Mouse (Mus musculus): ENCODE measurements around the gene Klk1b9. TPM values are rescaled to one million over a fixed set of nuclear protein-coding genes. Genes with fewer than 3 reads are reported as not detected.
"Not testable (repeated sequence)": the region's sequence is repeated elsewhere in the genome, so short reads cannot be mapped to it uniquely, and the experiment has no call there.

Klk1b9 gene
- not detected in 2 replicates for total RNA-seq (2017)

DNA sequence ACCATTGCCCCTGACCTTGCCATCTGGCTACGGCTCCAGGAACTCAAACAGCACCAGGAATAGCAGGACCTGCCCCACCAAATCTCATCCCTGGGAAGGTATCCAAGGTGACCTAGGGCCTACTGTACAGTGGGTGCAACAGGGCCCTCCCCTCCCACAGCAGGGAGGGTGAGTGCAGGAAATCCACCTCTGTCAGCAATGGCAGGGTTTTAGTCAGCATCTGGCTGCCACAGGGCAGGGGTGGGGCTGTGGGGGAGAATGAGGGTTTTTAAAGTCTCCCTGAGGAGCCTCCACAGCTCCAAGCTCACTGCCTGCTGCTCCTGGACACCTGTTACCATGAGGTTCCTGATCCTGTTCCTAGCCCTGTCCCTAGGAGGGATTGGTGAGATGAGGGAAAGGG, at the start of gene Klk1b9:
Klk1b9 (plus strand) TSS at position 301 of the 400 bp plus-strand sequence.
- ATAC-seq (replicated peaks; ENCODE audit: low read depth, poor library complexity, severe bottlenecking) = not testable (repeated sequence)

DNA sequence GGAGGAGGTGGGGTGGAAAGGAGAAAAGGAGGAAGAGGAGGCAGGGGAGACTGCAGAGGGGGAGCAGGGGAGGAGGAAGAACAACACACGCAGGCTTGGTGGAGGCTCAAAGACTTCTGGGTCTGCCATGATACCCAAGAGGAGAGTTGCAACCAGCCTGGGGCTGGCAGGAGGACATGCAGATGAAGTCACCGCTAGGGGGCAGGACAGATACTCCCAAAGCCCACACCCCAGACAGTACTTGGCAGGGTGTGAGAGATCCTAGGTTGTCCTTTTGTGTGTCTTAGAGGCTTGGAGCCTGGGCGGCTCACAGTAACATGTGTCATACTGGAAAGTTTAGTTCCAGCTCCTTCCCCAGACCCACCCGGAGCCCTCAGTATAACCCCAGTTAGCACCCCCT, 47.3 kb upstream of the Klk1b9 start:
- ATAC-seq (replicated peaks; ENCODE audit: low read depth, poor library complexity, severe bottlenecking) = peak; percentile 51; the same call in 1 of the 2 replicates

- ATAC-seq (replicated peaks; ENCODE audit: low read depth, poor library complexity, severe bottlenecking) = no peak
Observed at GRCm38 (mm10) chr7:43932337-43932736, 43.5 kb upstream of the Klk1b9 start.

- ATAC-seq (replicated peaks; ENCODE audit: low read depth, poor library complexity, severe bottlenecking) = no peak
Observed at GRCm38 (mm10) chr7:43933440-43933839, 42.4 kb upstream of the Klk1b9 start, which contains the start of gene Klk15. TSS of gene Klk15 (plus strand) at chr7:43933740.

DNA sequence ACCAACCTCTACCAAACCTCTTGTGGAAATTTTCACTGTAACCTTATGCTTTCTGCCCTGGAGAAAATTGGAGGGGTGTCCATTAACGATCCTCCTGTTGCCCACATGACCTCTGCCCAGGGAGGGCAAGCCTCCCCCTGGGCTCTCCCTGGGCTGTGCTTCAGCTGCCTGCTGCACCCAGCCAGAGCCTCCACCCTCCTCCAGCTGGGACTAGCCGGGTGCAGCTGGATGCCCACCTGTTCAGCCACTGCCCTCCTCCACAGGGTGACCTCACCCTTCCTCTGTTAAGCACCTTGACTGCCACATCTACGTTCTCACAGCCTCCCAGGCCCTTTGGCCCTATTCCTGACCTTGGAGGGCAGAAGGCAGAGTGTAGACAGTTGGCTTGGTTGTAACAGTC, 41.1 kb upstream of the Klk1b9 start:
- ATAC-seq (replicated peaks; ENCODE audit: low read depth, poor library complexity, severe bottlenecking) = no peak

- no peak for ATAC-seq (replicated peaks; ENCODE audit: low read depth, poor library complexity, severe bottlenecking)
Observed at GRCm38 (mm10) chr7:43936551-43936950, 39.3 kb upstream of the Klk1b9 start.

GRCm38 (mm10) chr7:43942293-43942692, 33.6 kb upstream of the Klk1b9 start:
- not testable (repeated sequence) for ATAC-seq (replicated peaks; ENCODE audit: low read depth, poor library complexity, severe bottlenecking)

DNA sequence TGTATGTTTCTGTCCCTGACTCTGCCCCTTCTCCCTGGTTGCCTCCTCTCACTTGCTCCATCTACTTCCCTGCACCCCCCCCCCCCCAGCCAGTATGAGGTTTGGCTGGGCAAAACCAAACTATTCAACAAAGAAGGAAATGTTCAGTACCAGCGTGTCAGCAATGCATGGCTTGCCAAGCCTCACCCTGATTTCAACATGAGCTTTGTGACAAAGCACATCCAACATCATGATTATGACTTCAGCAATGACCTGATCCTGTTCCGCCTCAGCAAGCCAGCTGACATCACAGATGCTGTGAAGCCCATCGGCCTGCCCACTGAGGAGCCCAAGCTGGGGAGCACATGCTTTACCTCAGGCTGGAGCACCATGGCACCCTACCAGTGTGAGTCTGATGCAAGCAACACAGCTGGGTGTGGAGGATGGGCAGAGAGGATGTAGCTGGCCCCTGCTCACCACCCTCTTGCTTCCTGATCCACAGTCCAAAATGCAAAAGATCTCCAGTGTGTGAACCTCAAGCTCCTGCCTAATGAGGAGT, 31.1 kb upstream of the Klk1b9 start:
- ATAC-seq (replicated peaks; ENCODE audit: low read depth, poor library complexity, severe bottlenecking) = no peak

DNA sequence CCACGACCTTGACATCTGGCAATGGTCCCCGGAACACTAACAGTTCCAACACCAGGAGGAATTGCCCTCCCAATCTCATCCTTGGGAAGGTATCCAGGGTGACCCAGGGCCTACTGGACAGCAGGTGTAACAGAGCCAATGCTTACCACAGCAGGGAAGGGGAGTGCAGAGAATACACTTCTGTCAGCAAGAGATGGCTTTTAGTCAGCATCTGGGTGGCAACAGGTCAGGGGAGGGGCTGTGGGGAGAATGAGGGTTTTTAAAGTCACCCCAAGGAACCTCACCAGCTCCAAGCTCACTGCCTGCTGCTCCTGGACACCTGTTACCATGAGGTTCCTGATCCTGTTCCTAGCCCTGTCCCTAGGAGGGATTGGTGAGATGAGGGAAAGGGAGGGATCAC, 25.5 kb upstream of the Klk1b9 start, which contains the start of gene Klk1b8:
Klk1b8 (plus strand) TSS at position 301 of the 400 bp plus-strand sequence.
- no peak for ATAC-seq (replicated peaks; ENCODE audit: low read depth, poor library complexity, severe bottlenecking)

DNA sequence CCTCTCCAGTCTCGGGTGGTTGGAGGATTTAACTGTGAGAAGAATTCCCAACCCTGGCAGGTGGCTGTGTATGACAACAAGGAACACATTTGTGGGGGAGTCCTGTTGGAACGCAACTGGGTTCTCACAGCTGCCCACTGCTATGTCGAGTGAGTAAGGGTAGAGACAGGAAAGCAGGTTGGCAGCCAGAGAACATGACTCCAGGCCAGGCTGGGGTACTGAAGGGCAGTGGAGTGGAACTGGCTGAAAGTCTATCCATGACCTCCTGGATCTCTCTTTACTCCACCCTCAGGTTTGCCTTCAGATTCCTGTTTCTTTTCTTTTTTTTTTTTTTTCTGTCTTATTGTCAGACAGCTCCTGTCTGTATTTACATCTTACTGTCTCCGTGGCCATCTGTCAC, 23.2 kb upstream of the Klk1b9 start:
- no peak for ATAC-seq (replicated peaks; ENCODE audit: low read depth, poor library complexity, severe bottlenecking)

DNA sequence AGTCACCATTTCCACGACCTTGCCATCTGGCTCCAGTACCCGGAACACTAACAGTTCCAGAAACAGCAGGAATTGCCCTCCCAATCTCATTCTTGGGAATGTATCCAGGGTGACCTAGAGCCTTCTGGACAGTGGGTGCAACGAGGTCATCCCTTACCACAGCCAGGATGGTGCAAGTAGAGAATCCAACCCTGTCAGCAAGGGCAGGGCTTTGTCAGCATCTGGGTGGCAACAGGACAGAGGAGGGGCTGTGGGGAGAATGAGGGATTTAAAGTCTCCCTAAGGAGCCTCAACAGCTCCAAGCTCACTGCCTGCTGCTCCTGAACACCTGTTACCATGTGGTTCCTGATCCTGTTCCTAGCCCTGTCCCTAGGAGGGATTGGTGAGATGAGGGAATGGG, 9.4 kb upstream of the Klk1b9 start, which contains the start of gene Klk1b1:
Klk1b1 (plus strand) TSS at position 301 of the 400 bp plus-strand sequence.
- no peak for ATAC-seq (replicated peaks; ENCODE audit: low read depth, poor library complexity, severe bottlenecking)

GRCm38 (mm10) chr7:43967058-43967457, 8.8 kb upstream of the Klk1b9 start:
- ATAC-seq (replicated peaks; ENCODE audit: low read depth, poor library complexity, severe bottlenecking) = no peak

- 0 out of 2 replicates have a peak, but pooled peaks have one; percentile 32 for ATAC-seq (replicated peaks; ENCODE audit: low read depth, poor library complexity, severe bottlenecking)
Observed at GRCm38 (mm10) chr7:43967612-43968011, 8.2 kb upstream of the Klk1b9 start.

- ATAC-seq (replicated peaks; ENCODE audit: low read depth, poor library complexity, severe bottlenecking) = no peak
Observed at GRCm38 (mm10) chr7:43985657-43986056, 9.8 kb downstream of the Klk1b9 start.

DNA sequence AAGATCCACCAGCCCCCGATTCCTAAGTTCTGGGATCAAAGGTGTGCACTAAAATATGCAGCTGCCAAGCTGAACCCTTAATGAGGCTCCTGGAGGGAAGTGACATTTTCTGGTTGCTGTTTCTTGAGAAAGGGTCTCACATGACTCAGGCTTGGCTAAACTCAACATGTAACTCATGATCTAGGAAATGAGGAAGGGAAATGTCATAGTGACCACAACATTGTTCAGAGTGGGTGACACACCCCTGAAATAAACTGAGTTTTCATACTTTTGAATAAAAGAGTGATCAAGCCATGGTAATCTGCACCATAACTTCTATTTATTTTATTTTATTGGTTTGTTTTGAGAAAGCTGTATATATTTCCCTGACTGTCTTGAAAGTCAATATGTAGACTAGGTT, 19.0 kb downstream of the Klk1b9 start:
- ATAC-seq (replicated peaks; ENCODE audit: low read depth, poor library complexity, severe bottlenecking) = not testable (repeated sequence)

GRCm38 (mm10) chr7:43995577-43995976, 19.7 kb downstream of the Klk1b9 start, which contains the start of gene Klk1b11:
TSS of gene Klk1b11 (plus strand) at chr7:43995877.
- not testable (repeated sequence) for ATAC-seq (replicated peaks; ENCODE audit: low read depth, poor library complexity, severe bottlenecking)

- 0 out of 2 replicates have a peak, but pooled peaks have one; percentile 29 for ATAC-seq (replicated peaks; ENCODE audit: low read depth, poor library complexity, severe bottlenecking)
Observed at GRCm38 (mm10) chr7:44004847-44005246, 29.0 kb downstream of the Klk1b9 start.

GRCm38 (mm10) chr7:44011868-44012267, 36.0 kb downstream of the Klk1b9 start, which contains the start of gene Klk1b26:
TSS of gene Klk1b26 (plus strand) at chr7:44012168.
- ATAC-seq (replicated peaks; ENCODE audit: low read depth, poor library complexity, severe bottlenecking) = not testable (repeated sequence)

- ATAC-seq (replicated peaks; ENCODE audit: low read depth, poor library complexity, severe bottlenecking) = not testable (repeated sequence)
Observed at GRCm38 (mm10) chr7:44014666-44015065, 38.8 kb downstream of the Klk1b9 start.

DNA sequence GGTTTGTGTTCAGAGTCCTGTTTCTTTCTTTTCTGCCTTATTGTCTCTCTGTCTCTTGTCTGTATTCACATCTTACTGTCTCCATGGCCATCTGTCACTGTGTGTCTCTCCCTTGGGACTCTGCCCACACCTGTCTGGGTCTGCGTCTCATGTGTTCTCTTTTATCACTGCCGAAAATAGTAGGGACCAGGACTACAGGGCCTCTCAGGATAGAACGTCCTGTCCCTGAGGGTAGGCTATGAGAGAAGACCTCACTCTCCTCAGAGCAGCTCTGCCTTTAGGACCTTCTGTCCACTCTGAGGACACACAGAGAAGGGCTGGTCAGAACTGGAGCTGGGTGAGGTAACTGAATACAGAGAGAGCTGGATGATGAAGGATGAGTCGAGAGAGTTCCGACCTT, 39.2 kb downstream of the Klk1b9 start:
- no peak for ATAC-seq (replicated peaks; ENCODE audit: low read depth, poor library complexity, severe bottlenecking)

Measured in common myeloid progenitor, adult 5-6 weeks (primary cell).